Mouse (Mus musculus) cerebellum, postnatal 25 days (tissue): ENCODE measurements around the gene Trpc3.
A peak's percentile ranks its signal among the peaks of the same experiment; 100 is the strongest.
"Not testable (repeated sequence)": the region's sequence is repeated elsewhere in the genome, so short reads cannot be mapped to it uniquely, and the experiment has no call there.

Experiments
- DNase-seq, 2 experiments: peaks; one replicate each; pipeline ENCODE4 v3.0.0; 2021; ENCODE audit warnings: mixed read lengths in 2 of 2

The Trpc3 gene

DNA sequence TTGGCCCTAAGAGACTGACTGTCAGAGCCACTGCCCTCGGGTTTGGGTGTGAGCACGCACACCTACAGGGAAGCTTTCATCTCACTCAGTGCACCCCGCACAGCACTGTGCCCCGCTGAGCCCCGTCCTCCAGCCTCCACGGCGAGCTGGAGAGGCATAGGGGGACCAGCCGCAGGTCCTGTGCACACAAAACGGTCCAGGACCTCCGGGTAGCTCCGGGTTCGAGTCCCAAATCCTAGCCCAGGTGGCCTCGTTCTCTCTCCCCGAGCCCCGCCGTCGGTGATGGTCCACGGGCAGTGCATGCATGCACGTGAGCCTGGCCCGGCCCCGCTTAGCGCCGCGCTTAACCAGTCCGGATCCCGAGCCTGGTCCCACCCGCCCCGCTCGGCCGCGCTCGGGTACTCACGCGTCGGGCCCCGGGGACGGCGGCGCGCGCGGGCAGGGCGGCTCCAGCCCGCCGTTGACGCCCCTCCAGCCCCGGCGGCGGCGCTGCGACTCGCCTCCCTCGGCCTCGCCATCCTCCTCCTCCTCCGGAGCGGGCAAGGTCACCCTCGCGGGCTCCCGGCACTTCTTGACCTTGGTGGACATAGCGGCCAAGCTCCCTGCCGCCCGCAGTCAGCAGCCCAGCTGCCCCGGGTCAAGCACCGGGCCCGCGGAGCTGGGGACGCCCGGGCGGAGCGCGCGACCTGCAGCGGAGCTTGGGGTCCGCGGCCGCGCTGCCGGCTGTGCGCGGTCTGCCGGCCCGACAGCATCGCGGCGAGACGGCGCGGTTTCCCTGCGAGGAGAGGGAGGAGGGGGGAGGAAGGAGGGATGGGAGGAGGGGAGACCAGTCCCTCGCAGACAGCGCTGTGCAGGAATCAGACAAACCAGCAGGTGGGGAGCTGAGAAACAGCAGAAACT is at the start of gene Trpc3:
Gene Trpc3 (minus strand): TSS at position 776 of the 900 bp plus-strand sequence.
- DNase-seq: peak; percentile 46 to 58

GRCm38 (mm10) chr3:36738071-36738470 is 48.1 kb upstream of the Trpc3 start:
- no peak for DNase-seq

DNA sequence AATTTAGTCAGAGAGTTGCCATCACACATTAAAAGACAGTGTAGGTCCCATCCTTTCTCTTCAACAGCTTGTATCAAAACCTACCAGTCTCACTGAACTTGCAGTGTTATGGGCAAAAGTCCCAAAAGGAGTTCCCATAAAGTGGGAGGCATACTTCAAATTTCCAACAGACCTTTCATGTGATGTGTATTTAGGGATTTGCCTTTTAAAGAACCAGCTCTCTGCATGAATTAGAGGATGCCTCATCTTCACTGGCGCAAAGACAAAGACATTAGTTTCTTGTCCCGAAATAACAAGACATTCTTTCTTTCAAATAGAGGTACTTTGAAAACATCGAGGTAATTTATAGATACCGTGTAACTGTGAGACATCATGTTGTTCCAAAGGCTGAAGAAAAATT is 43.1 kb upstream of the Trpc3 start:
- no peak for DNase-seq

DNA sequence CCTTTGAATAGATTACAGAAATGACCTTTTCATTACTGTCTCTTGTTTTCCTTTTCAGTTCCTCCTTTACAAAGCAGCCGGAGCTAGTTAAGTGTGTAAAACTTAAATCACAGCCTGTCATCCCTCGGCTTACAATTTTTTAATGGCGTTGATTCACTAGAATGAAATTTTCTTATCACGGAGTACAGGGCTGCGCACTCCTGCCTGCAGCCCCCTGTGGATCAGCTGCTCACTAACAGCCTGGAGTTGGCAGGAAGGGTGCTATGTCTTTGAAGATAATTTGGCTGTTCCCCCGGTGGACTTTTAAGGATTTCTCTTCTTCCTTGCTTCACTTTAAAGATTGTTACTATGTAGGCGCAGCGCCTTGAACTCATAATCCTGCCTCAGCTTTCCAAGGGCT is 36.6 kb upstream of the Trpc3 start:
- DNase-seq: no peak

DNA sequence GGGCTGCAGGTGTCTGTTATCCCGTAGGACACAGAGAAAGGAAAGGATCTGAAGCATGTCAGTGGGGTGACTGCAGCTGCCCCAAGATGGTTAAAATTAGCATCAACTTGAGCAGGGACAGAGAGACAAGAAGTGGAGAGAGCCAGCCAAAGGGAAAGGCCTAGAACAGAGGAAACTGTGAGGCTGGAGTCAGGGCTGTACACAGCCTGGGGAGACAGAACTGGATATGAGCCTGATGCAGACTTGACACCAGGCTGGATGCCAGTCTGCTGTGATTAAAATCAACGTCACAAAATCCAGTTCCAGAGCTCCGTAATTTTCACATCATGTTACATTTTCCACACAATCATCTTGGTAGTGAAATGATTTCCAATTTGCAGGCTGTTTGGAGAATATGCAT is 31.9 kb upstream of the Trpc3 start:
- no peak for DNase-seq

- DNase-seq: no peak
These were observed 19.6 kb upstream of the Trpc3 start for GRCm38 (mm10) chr3:36709521-36709920.

DNA sequence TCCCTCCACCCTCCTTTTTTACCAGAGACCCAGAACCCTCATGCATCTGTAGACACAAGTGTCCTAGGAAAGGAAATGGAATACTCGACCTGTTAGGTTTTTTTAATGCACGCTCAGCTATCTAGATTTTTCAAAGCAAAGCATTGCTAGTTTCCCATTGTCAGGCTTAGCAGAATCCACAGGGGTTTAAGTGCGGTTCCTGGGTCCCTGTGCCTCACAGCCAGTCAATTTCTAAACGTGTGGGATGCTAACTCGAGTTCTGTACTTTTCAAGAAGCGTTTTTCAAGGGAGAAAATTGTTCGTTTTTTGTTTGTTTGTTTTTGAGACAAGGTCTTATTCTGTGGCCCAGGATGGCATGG is 304 bp upstream of the Trpc3 start:
- no peak for DNase-seq

GRCm38 (mm10) chr3:36688874-36689273 is 1.1 kb downstream of the Trpc3 start:
- peak; percentile 67 to 77 for DNase-seq

GRCm38 (mm10) chr3:36675822-36676221 is 14.1 kb downstream of the Trpc3 start:
- DNase-seq: no peak

DNA sequence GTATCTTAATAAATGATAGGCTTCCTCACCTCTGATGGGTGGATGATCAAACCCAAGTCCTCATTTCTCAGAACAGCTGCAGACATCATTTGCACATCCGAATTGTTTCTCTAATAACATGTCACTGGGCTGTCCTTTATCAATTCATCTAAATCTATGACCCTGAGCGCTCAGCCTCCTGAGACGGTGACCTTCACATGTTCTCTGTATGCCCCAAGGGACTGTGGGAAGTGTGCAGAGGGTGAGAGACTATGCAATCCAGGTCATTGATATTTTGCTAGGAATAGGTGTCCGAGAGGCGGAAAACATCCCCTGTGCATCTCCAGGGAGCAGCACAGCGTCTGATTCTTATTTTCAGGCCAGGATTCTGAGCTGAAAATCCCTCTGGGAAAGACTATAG is 22.2 kb downstream of the Trpc3 start:
- DNase-seq: no peak

GRCm38 (mm10) chr3:36645245-36645559 is 44.8 kb downstream of the Trpc3 start:
- not testable (repeated sequence) for DNase-seq

DNA sequence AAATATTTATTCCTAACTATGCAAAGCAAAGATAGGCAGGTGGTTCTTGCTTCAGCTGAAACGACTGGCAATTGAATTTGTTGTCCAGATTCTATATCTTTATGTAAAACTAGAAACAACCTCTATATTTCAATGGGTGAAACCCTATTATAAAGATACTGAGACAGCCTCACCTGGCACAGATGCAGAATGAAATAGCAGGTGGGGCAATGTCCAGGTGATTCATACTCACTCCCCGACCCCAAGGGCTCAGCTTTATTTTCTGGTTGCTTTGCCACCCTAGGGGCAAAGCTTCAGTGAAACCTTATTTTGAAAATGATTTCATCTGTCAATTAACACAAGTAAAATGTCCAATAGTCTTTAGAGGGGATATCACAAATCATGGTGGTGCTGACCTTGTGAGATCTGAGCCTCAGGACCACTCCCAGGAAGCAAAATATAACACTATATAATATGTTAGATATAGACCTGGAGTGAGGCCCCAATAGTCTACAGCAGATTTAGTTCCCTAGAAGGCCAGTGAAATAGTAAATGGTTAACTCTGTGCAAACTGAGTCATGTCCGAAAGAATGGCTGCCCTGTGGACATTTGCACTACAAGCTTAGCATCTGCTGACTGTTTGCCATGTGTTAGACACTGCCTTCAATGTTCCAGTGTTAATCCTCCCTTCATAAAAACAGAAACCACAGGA is 45.3 kb downstream of the Trpc3 start:
- DNase-seq: no peak

DNA sequence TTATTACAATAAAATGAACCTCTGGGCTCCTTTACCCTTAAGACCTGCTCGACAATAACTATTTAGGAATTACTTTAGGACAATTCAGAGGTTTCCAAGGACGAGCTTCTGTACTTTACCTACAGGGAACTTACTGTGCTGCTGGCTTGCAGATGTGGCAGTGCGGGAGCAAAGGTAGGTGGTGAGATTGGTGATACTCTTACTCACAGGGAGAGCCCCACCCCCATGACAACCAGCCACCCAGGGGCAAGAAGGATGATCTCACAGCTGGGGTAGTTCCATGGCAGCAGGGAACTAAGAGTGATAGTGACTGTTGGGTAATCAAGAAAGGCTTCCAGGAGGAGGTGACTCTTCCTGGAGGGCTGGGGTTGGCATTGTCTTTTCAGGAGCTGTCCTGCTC is 46.6 kb downstream of the Trpc3 start:
- DNase-seq: no peak

DNA sequence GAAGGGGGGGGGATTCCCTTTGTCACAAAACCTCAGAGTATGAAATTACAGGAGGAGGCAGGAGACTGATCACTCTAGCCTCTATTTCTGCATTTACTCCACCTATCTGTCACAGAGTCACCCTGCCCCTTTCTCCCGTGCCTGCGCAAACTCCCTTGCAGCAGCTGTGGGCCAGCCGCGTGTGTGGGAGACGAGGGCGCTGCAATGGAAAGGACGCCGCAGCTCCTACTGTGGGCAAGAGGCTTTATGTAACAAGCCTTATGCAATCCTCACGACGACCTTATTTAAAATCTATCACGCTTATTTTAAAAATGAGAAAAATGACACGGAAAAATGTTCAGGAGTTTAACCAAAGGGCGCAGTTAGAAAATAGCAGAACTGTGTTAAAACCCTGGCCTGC is 47.2 kb downstream of the Trpc3 start:
- DNase-seq: no peak

GRCm38 (mm10) chr3:36640787-36641186 is 49.2 kb downstream of the Trpc3 start:
- DNase-seq: no peak

DNA sequence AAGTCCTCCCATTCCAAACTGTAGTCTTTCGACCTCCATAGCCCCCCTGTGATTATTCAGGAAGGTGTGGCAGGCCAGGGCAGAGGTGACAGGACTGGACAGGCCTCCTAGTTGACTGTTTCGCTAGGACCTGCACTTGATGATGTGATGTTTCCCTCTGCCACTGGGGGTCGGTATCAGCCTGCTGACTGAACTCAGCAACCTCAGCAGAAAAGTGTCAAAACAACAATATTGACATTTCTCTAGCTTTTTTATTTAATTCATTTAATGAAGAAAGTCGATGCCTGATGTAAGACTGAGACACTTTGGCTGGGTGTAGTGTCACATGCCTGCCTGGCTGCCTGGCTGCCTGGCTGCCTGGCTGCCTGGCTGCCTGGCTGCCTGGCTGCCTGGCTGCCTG is 54.5 kb downstream of the Trpc3 start:
- peak; percentile 39 to 66 for DNase-seq

- no peak for DNase-seq
These were observed 63.2 kb downstream of the Trpc3 start for GRCm38 (mm10) chr3:36626803-36627202.

- DNase-seq: no peak
These were observed 71.8 kb downstream of the Trpc3 start for GRCm38 (mm10) chr3:36618181-36618580.

- peak; percentile 43 to 61 for DNase-seq
These were observed 76.1 kb downstream of the Trpc3 start for GRCm38 (mm10) chr3:36613908-36614255.

- DNase-seq: peak; percentile 90 to 97
These were observed 76.6 kb downstream of the Trpc3 start, which contains the start of gene Bbs7 for GRCm38 (mm10) chr3:36613202-36613907. Gene Bbs7 (minus strand): TSS chr3:36613477.

GRCm38 (mm10) chr3:36612687-36613086 is 77.3 kb downstream of the Trpc3 start:
- peak in 1 of 2 experiments; percentile 25 for DNase-seq

DNA sequence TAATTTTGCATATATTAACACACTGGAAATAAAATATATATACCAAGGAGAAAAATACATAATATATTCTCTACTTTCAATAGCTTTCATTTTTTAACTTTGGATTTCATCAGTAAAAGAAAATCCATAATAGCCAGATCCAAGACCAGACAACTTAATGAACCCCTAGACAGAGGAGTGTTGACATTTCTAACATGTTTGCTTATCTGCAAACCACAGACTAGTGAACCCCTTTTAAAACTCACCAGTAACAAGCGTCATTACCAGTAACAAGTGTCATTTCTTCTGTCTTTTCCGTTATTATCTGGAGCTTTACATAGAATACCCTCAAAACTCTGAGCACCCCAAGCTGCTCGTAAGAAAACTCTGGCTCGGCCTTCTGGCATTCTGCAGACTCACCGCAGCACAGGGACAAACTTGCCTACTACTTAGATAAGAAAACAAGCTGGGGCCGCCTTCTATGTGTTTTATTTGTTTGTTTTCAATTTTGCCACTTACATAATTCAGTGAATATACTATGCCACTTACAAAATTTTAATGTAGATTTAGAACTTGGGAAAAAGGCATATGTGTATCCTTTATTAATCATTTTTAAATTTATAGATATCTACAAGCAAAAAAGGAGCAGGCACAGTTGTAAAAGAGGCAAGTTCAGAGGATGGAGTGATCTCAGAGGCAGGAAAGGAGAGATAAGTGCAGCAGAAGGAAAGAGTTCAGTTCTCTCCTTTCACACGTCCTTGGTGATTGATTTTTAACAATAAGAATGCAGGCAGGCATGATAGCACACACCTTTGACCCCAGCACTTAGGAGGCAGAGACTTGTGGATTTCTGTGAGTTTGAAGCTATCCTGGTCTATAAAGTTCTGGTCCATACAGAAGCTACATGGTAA is 83.8 kb downstream of the Trpc3 start:
- DNase-seq: no peak

DNA sequence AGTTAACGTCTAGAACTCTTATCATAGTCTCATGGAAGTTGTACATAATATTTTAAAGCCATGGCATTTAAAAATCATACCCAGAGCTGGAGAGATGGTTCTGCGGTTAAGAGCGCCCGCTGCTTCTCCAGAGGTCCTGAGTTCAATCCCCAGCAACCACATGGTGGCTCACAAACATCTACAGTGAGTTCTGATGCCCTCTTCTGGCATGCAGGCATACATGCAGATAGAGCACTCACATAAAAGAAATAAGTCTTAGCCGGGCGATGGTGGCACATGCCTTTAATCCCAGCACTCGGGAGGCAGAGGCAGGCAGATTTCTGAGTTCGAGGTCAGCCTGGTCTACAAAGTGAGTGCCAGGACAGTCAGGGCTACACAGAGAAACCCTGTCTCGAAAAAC is 90.2 kb downstream of the Trpc3 start:
- not testable (repeated sequence) for DNase-seq
